Mouse (Mus musculus): ENCODE measurements around the gene Ubn1. TPM values are rescaled to one million over a fixed set of nuclear protein-coding genes. Genes with fewer than 3 reads are reported as not detected.

Gene Ubn1
- polyA plus RNA-seq, 1 experiment from 2014 or later, result 15.0 TPM

DNA sequence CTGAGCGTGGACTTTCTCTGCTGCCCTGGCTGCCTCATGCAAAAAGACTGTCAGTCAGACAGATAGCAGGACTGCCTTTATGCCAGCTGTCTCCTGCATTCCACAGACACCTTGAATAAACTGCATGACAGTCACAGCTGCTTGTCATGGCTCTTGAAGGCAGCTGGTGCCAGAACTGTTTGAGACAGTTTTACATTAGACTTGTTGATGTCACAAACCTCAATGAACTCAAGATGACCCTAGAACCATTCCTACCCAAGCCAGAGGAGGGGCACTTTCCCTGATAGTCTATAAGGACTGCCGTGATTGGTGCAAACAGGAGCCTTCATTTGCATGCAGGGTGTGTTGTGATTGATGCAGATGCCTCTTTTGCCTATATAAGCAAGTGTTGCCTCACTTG, 63.7 kb downstream of the Ubn1 start:
- WGBS, result 56% methylated on average over 2 of the region's 2 CpGs
- H3K27ac ChIP-seq (ENCODE audit: low read length), result no peak overlapping the region
- TF ChIP-seq CTCF (IDR thresholded peaks at IDR 0.05) (no peak), EP300 (IDR thresholded peaks at IDR 0.05) (no peak)

DNA sequence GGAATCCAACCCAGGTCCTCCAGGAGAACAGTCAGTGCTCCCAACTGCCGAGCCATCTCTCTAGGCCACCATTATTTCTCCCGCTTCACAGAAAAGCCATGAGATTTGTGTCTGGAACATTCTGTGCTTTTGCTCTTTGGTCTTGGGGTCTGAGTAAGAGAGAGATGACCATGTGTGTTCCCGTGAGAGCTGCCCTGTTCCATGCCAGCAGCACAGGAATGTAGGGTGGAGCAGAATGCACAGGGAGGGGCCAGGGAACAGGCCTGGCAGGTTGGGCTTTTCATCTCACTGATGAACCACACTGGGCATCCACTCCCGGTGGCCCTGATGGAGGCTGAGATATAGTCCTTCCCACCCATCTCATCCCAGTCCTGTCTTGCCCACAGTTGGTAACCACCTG, 69.5 kb downstream of the Ubn1 start:
- Histone ChIP-seq H3K4me2 (replicated peaks; ENCODE audit: low read depth, low read length) (no peak overlapping the region), H3K36me3 (ENCODE audit: insufficient read depth, low read length) (no peaks in the 10 kb centered on the region; the same call in 1 of the 2 replicates), H3K27me3 (replicated peaks; ENCODE audit: insufficient read depth, low read length) (0 out of 2 replicates have a peak, but pooled peaks cover 3% of the 10 kb centered on the region), H3K9me3 (ENCODE audit: low read length) (no peaks in the 10 kb centered on the region), H3K9ac (replicated peaks; ENCODE audit: low read depth) (no peak overlapping the region), H3K4me3 (ENCODE audit: low read depth, low read length) (no peak overlapping the region), H3K27ac (ENCODE audit: low read length) (peak overlapping the region; percentile 43), H3K4me1 (ENCODE audit: insufficient read depth, low read depth, low read length) (no peaks in the 10 kb centered on the region)
- peak; percentile 96 for TF ChIP-seq EP300 (IDR thresholded peaks at IDR 0.05)
- no peak; the same call in 1 of the 2 replicates for TF ChIP-seq CTCF (IDR thresholded peaks at IDR 0.05)
- ATAC-seq (peak; percentile 93), DNase-seq (ENCODE audit: low spot score) (peak; percentile 69)
- 59% methylated on average over 4 of the region's 4 CpGs for WGBS

More for the DNA sequence above, 63.7 kb downstream of the Ubn1 start:
- Histone ChIP-seq H3K4me1 (ENCODE audit: insufficient read depth, low read depth, low read length) (no peaks in the 10 kb centered on the region; the same call in 1 of the 2 replicates), H3K4me3 (ENCODE audit: low read depth, low read length) (no peak overlapping the region), H3K9ac (replicated peaks; ENCODE audit: low read depth) (no peak overlapping the region), H3K36me3 (ENCODE audit: insufficient read depth, low read length) (no peaks in the 10 kb centered on the region; the same call in 1 of the 2 replicates), H3K27me3 (replicated peaks; ENCODE audit: insufficient read depth, low read length) (no peaks in the 10 kb centered on the region), H3K4me2 (replicated peaks; ENCODE audit: low read depth, low read length) (no peak overlapping the region), H3K9me3 (ENCODE audit: low read length) (no peaks in the 10 kb centered on the region)
- peak; percentile 47; the same call in 1 of the 2 replicates for ATAC-seq
- DNase-seq (ENCODE audit: low spot score), result peak; percentile 30

DNA sequence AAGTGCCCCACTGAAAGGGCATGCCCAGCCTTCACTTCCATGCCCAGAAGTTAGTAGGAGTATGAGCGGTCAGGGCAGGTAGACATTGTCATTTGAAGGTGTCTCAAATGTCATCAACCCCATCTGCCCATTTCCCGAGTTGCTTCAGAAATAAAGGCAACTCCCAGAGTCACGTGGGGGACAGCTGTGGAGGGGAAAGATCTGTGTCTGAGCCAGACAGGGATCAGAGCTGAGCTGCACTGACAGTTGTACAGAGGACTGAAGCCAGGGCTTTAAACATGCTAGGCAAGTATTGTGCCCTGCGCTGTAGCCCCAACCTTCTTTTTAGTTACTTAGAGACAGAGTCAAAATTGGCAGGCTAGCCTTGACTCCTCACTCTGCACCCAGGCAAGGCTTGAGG, 70.0 kb downstream of the Ubn1 start:
- WGBS, result 76% methylated on average over 4 of the region's 4 CpGs
- ATAC-seq, result no peak
- Histone ChIP-seq H3K27ac (ENCODE audit: low read length) (peak overlapping the region; percentile 43; the same call in 1 of the 2 replicates), H3K4me2 (replicated peaks; ENCODE audit: low read depth, low read length) (no peak overlapping the region), H3K4me3 (ENCODE audit: low read depth, low read length) (no peak overlapping the region), H3K9ac (replicated peaks; ENCODE audit: low read depth) (no peak overlapping the region), H3K9me3 (ENCODE audit: low read length) (no peaks in the 10 kb centered on the region), H3K27me3 (replicated peaks; ENCODE audit: insufficient read depth, low read length) (0 out of 2 replicates have a peak, but pooled peaks cover 3% of the 10 kb centered on the region), H3K36me3 (ENCODE audit: insufficient read depth, low read length) (no peaks in the 10 kb centered on the region; the same call in 1 of the 2 replicates), H3K4me1 (ENCODE audit: insufficient read depth, low read depth, low read length) (no peaks in the 10 kb centered on the region)
- TF ChIP-seq CTCF (IDR thresholded peaks at IDR 0.05), result no peak
- no peak for TF ChIP-seq EP300 (IDR thresholded peaks at IDR 0.05)
- DNase-seq (ENCODE audit: low spot score), result no peak

DNA sequence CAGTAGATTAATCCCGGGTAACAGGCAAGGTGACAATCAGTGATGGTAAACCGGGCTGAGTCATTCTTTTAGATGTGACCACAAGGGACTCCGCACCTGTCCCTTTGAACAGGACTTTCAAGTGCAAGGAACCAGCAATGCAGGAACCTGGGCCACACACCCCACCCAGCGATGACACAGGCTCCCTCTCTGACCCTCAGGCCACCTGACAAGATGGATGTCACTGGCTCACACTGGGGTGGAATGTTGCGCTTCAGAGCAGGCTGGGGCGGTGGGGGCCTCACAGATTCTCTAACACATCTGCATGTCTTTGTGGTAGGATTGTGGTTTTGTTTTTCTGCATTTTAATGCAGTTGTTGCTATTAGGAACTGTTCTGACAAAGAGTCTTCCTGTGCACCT, 73.6 kb downstream of the Ubn1 start:
- no peak for ATAC-seq
- Histone ChIP-seq H3K9me3 (ENCODE audit: low read length) (no peaks in the 10 kb centered on the region), H3K27me3 (replicated peaks; ENCODE audit: insufficient read depth, low read length) (0 out of 2 replicates have a peak, but pooled peaks cover 3% of the 10 kb centered on the region), H3K36me3 (ENCODE audit: insufficient read depth, low read length) (no peaks in the 10 kb centered on the region), H3K4me2 (replicated peaks; ENCODE audit: low read depth, low read length) (no peak overlapping the region), H3K9ac (replicated peaks; ENCODE audit: low read depth) (no peak overlapping the region), H3K27ac (ENCODE audit: low read length) (no peak overlapping the region), H3K4me3 (ENCODE audit: low read depth, low read length) (no peak overlapping the region), H3K4me1 (ENCODE audit: insufficient read depth, low read depth, low read length) (no peaks in the 10 kb centered on the region)
- no peak for DNase-seq (ENCODE audit: low spot score)
- 50% methylated on average over 6 of the region's 6 CpGs for WGBS
- no peak for TF ChIP-seq EP300 (IDR thresholded peaks at IDR 0.05)
- no peak for TF ChIP-seq CTCF (IDR thresholded peaks at IDR 0.05)

DNA sequence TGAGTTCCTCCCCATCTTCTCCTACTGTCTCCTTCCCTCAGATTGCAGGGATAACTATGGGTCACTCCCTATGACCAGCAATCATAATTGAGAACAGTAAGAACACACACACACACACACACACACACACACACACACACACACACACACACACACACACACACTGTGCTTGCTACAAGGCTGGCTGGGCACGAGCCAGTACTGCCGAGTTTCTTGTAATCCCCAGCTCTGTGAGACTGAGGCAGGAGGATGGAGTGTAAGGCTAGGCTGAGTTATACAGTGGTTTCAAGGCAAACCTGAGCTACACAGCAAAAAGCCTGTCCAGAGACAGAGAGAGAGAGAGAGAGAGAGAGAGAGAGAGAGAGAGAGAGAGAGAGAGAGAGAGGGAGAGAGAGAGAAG, 80.3 kb downstream of the Ubn1 start:
- TF ChIP-seq CTCF (IDR thresholded peaks at IDR 0.05) (no peak), EP300 (IDR thresholded peaks at IDR 0.05) (no peak)
- ATAC-seq (no peak), DNase-seq (ENCODE audit: low spot score) (no peak)
- Histone ChIP-seq H3K27me3 (replicated peaks; ENCODE audit: insufficient read depth, low read length) (0 out of 2 replicates have a peak, but pooled peaks cover 5% of the 10 kb centered on the region), H3K4me2 (replicated peaks; ENCODE audit: low read depth, low read length) (peak overlapping the region; percentile 67; the same call in 1 of the 2 replicates), H3K9me3 (ENCODE audit: low read length) (no peaks in the 10 kb centered on the region), H3K4me1 (ENCODE audit: insufficient read depth, low read depth, low read length) (peaks cover 4% of the 10 kb centered on the region; the same call in 1 of the 2 replicates), H3K4me3 (ENCODE audit: low read depth, low read length) (no peak overlapping the region), H3K9ac (replicated peaks; ENCODE audit: low read depth) (no peak overlapping the region), H3K27ac (ENCODE audit: low read length) (no peak overlapping the region), H3K36me3 (ENCODE audit: insufficient read depth, low read length) (no peaks in the 10 kb centered on the region)
- WGBS, result 38% methylated on average over 2 of the region's 2 CpGs

DNA sequence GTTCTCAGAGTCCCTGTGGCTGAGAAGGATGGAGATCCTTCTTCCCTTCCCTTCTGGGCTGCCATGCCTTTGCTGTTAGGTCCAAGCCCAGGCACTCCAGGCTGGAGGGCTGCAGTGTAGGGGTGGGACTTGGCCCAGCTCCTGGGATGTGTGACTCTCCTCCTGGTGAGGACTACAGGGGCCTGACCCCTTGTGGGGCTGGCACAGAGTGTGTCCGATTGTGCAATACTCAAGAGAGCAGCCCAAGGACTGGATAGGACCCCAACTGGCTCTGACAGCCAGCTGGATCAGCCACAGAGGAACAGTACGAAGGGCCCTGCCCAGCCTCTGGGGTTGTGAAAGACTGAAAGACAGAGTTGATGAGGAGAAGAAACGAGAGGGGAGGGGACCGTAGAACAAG, 80.9 kb downstream of the Ubn1 start:
- DNase-seq (ENCODE audit: low spot score), result peak; percentile 95
- WGBS, result 9% methylated on average over 4 of the region's 4 CpGs
- peak; percentile 86 for ATAC-seq
- no peaks in the 10 kb centered on the region for H3K36me3 ChIP-seq (ENCODE audit: insufficient read depth, low read length)
- TF ChIP-seq EP300 (IDR thresholded peaks at IDR 0.05), result peak; percentile 84
- peak; percentile 14; the same call in 1 of the 2 replicates for TF ChIP-seq CTCF (IDR thresholded peaks at IDR 0.05)
- peaks cover 10% of the 10 kb centered on the region; the same call in 1 of the 2 replicates for H3K4me1 ChIP-seq (ENCODE audit: insufficient read depth, low read depth, low read length)
- H3K9ac ChIP-seq (replicated peaks; ENCODE audit: low read depth), result peak overlapping the region; percentile 60; the same call in 1 of the 2 replicates
- H3K9me3 ChIP-seq (ENCODE audit: low read length), result no peaks in the 10 kb centered on the region
- peak overlapping the region; percentile 58 for H3K4me3 ChIP-seq (ENCODE audit: low read depth, low read length)
- H3K27me3 ChIP-seq (replicated peaks; ENCODE audit: insufficient read depth, low read length), result 0 out of 2 replicates have a peak, but pooled peaks cover 5% of the 10 kb centered on the region
- H3K27ac ChIP-seq (ENCODE audit: low read length), result peak overlapping the region; percentile 85
- H3K4me2 ChIP-seq (replicated peaks; ENCODE audit: low read depth, low read length), result peak overlapping the region; percentile 67

Measured in lung, postnatal 0 days (tissue).